Mouse (Mus musculus) bone marrow, adult 2 months (tissue): Measurements from ENCODE around the gene Slc39a1. TPM values are rescaled to one million over a fixed set of nuclear protein-coding genes. Genes with fewer than 3 reads are reported as not detected.
A peak's percentile ranks its signal among the peaks of the same experiment; 100 is the strongest.

Experiments used
- H3K27ac ChIP-seq: fragments of 200-500 bp; 2 replicates; pipeline ENCODE4 v1.5.1; 2012; ENCODE audit warnings: low read depth, mild to moderate bottlenecking, control low read depth, inconsistent platforms, low read length; ENCODE audit not compliant: control insufficient read depth, poor library complexity, insufficient read depth
- H3K4me1 ChIP-seq: fragments of 200-500 bp; 2 replicates; pipeline ENCODE4 v1.6.1; 2011; ENCODE audit warnings: low read length; ENCODE audit not compliant: control insufficient read depth, insufficient read depth
- H3K4me3 ChIP-seq: fragments of 200-500 bp; replicated peaks from 2 replicates; pipeline ENCODE3; 2011; ENCODE audit warnings: mild to moderate bottlenecking, low read depth, low read length, control low read depth; ENCODE audit not compliant: control insufficient read depth
- CTCF ChIP-seq: fragments of 200-500 bp; IDR thresholded peaks from 2 replicates; pipeline ENCODE4 v1.5.1; 2011; ENCODE audit warnings: low read length, control low read depth; ENCODE audit not compliant: control insufficient read depth, insufficient read depth
- POLR2A ChIP-seq: fragments of 200-500 bp; IDR thresholded peaks from 2 replicates; pipeline ENCODE4 v1.6.1; 2011; ENCODE audit warnings: low read depth, mild to moderate bottlenecking, control low read depth, low read length, borderline replicate concordance; ENCODE audit not compliant: control insufficient read depth
- WGBS: fragments of 180-500 bp; shearing (Covaris S2); methylation state at CpG from one replicate; pipeline ENCODE4 v1.1.7; 2018; 5-methylcytosine and 5-hydroxymethylcytosine counted together
- polyA plus RNA-seq: library from polyadenylated mRNA; stranded (reverse); fragments of >200 nt; gene quantifications from 2 replicates; pipeline ENCODE4 v1.2.4, GENCODE M21; 2011; ENCODE audit warnings: low replicate concordance; ENCODE audit not compliant: missing spikeins, insufficient read depth, insufficient read length

Slc39a1 gene
- polyA plus RNA-seq, 1 experiment = 29.3 TPM

DNA sequence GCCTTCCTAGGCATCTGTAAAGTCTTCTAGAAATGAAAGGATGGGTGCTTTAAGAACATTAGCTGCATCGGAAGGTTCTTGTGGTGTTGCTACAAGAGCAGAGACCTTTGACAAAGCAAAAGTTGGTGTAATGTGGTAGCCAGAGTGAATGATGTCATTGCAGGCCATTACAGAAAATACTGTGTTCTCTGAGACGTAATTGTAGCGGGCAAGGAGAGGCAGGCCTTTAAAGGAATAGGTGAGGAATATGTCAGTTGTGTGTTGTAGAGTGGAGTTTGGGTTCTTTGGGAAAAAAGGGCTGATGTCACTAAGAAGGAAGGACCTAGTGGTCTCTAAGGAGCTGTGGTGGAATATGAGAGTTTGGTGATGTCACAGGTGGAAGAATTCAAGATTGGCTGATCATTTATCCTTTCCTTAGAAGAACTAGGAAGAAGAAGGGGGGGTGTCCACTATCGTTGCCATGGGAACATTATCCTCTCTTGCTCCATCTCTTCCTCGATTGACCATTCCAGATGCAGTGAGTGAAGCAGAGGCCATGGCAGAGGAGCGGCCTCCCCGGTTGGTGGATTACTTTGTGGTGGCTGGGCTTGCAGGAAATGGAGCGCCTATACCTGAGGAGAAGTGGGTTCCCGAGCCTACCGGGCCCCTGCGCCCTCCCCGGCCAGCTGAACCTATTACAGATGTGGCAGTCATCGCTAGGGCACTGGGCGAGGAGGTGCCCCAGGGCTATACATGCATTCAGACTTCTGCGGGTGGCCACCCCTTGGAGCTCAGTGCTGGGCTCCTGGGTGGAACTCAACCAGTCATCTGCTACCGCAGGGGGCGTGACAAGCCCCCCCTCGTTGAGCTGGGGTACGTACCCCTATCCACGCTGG, 19.2 kb downstream of the Slc39a1 start:
- no peak for TF ChIP-seq POLR2A
- no peak for TF ChIP-seq CTCF
- WGBS = 51% methylated on average over 20 of the region's 20 CpGs
- H3K4me1 ChIP-seq = peaks cover 3% of the 10 kb centered on the region; the same call in 1 of the 2 replicates

GRCm38 (mm10) chr3:90268190-90268589, 20.2 kb downstream of the Slc39a1 start:
- Histone ChIP-seq H3K4me1 (peaks cover 3% of the 10 kb centered on the region; the same call in 1 of the 2 replicates), H3K27ac (no peak overlapping the region), H3K4me3 (no peak overlapping the region)
- TF ChIP-seq CTCF (no peak), POLR2A (no peak)
- WGBS = 92% methylated on average over 11 of the region's 11 CpGs

More for the DNA sequence above, 19.2 kb downstream of the Slc39a1 start:
- peak overlapping the region; percentile 69 for H3K4me3 ChIP-seq
- peak overlapping the region; percentile 99 for H3K27ac ChIP-seq

DNA sequence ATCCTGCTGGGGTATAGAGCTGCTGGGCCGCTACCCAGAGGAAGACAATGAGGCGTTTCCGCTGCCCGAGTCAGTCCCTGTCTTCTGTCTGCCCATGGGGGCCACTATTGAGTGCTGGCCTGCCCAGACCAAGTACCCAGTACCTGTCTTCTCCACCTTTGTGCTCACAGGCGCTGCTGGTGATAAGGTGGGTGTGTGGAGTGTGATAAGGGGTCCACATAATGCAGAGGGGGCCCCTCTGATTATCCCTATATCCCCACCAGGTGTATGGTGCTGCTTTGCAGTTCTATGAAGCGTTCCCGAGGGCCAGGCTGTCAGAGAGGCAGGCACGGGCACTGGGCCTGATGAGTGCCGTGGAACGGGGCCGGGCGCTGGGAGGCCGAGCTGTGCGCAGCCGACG, 21.0 kb downstream of the Slc39a1 start:
- H3K4me3 ChIP-seq = no peak overlapping the region
- peaks cover 3% of the 10 kb centered on the region; the same call in 1 of the 2 replicates for H3K4me1 ChIP-seq
- no peak overlapping the region for H3K27ac ChIP-seq
- WGBS = 91% methylated on average over 16 of the region's 16 CpGs
- TF ChIP-seq POLR2A = no peak
- TF ChIP-seq CTCF = no peak

DNA sequence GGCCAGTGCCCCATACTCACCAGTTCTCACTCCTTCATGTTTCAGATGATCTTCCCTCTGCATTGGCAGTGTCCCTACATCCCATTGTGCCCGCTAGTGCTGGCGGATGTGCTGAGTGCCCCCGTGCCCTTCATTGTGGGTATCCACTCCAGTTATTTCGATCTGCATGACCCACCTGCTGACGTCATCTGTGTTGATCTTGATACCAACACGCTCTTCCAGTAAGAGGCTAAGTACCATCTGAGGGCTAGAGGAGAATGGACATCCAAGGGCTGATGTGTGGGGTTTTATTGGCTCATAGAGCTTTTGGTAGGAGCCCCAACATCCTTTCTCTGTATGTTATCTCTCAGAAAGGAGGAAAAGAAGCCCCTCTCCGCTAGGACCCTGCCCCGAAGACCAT, 22.8 kb downstream of the Slc39a1 start:
- no peak for TF ChIP-seq CTCF
- no peak for TF ChIP-seq POLR2A
- Histone ChIP-seq H3K4me1 (no peaks in the 10 kb centered on the region; the same call in 1 of the 2 replicates), H3K4me3 (no peak overlapping the region), H3K27ac (no peak overlapping the region)
- WGBS = 87% methylated on average over 8 of the region's 8 CpGs

- TF ChIP-seq CTCF (no peak), POLR2A (no peak)
- WGBS = 92% methylated on average over 9 of the region's 9 CpGs
- Histone ChIP-seq H3K4me1 (no peaks in the 10 kb centered on the region; the same call in 1 of the 2 replicates), H3K4me3 (no peak overlapping the region), H3K27ac (no peak overlapping the region)
These were observed 24.2 kb downstream of the Slc39a1 start for GRCm38 (mm10) chr3:90272170-90272569.

GRCm38 (mm10) chr3:90273855-90274254, 25.9 kb downstream of the Slc39a1 start:
- no peaks in the 10 kb centered on the region for H3K4me1 ChIP-seq
- WGBS = 96% methylated on average over 22 of the region's 22 CpGs
- TF ChIP-seq POLR2A = no peak
- no peak for TF ChIP-seq CTCF
- no peak overlapping the region for H3K27ac ChIP-seq
- no peak overlapping the region for H3K4me3 ChIP-seq

DNA sequence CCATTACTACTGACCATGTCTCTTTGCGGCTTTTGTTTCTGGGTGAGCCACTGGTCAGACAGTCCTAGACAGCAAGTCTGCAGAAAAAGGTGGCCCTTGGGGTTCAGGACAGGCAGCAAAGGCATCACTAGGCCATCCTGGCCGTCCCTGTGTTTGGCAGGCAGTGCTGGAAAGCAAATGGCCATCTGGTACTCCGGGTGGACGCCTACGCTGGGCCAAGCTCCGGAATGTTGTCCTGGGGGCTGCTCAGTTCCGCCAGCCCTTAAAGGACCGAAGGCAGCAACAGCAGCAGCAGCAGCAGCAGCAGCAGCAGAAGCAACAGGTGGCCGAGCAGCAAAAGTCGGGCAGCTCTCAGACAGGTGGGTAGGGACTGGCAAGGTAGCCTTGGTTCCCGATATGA, 27.3 kb downstream of the Slc39a1 start:
- H3K4me3 ChIP-seq = no peak overlapping the region
- 91% methylated on average over 11 of the region's 11 CpGs for WGBS
- TF ChIP-seq POLR2A = no peak
- TF ChIP-seq CTCF = no peak
- no peak overlapping the region for H3K27ac ChIP-seq
- no peaks in the 10 kb centered on the region for H3K4me1 ChIP-seq

GRCm38 (mm10) chr3:90276858-90277257, 28.9 kb downstream of the Slc39a1 start:
- Histone ChIP-seq H3K4me3 (no peak overlapping the region), H3K27ac (no peak overlapping the region), H3K4me1 (no peaks in the 10 kb centered on the region)
- TF ChIP-seq CTCF (no peak), POLR2A (no peak)
- WGBS = 86% methylated on average over 16 of the region's 16 CpGs
